Mouse (Mus musculus) heart, adult 11 months (tissue): Measurements from ENCODE around the gene Angptl8.

Experiments
- DNase-seq: peaks from one replicate; pipeline ENCODE4 v3.0.0; 2022

Angptl8 gene

GRCm38 (mm10) chr9:21818125-21818524, 17.2 kb upstream of the Angptl8 start:
- no peak for DNase-seq

GRCm38 (mm10) chr9:21818561-21818960, 16.7 kb upstream of the Angptl8 start:
- no peak for DNase-seq

- no peak for DNase-seq
Measured at GRCm38 (mm10) chr9:21819181-21819729, 16.1 kb upstream of the Angptl8 start.

- DNase-seq = no peak
Measured at GRCm38 (mm10) chr9:21820183-21820582, 15.1 kb upstream of the Angptl8 start.

GRCm38 (mm10) chr9:21822686-21823085, 12.6 kb upstream of the Angptl8 start:
- DNase-seq = no peak

- DNase-seq = no peak
Measured at GRCm38 (mm10) chr9:21823957-21824356, 11.4 kb upstream of the Angptl8 start.

- DNase-seq = no peak
Measured at GRCm38 (mm10) chr9:21824366-21824765, 10.9 kb upstream of the Angptl8 start.

- DNase-seq = no peak
Measured at GRCm38 (mm10) chr9:21829834-21830460, 5.4 kb upstream of the Angptl8 start.

- DNase-seq = no peak
Measured at GRCm38 (mm10) chr9:21830461-21830850, 4.9 kb upstream of the Angptl8 start.

- no peak for DNase-seq
Measured at GRCm38 (mm10) chr9:21830936-21831335, 4.4 kb upstream of the Angptl8 start.

- peak; percentile 95 for DNase-seq
Measured at GRCm38 (mm10) chr9:21831558-21832240, 3.6 kb upstream of the Angptl8 start.

- no peak for DNase-seq
Measured at GRCm38 (mm10) chr9:21837690-21838089, 2.4 kb downstream of the Angptl8 start.

- DNase-seq = peak; percentile 95
Measured at GRCm38 (mm10) chr9:21840115-21840787, 4.9 kb downstream of the Angptl8 start.

- peak; percentile 94 for DNase-seq
Measured at GRCm38 (mm10) chr9:21841340-21841739, 6.0 kb downstream of the Angptl8 start.

GRCm38 (mm10) chr9:21842391-21842790, 7.1 kb downstream of the Angptl8 start:
- peak; percentile 99 for DNase-seq

GRCm38 (mm10) chr9:21843086-21843485, 7.8 kb downstream of the Angptl8 start:
- DNase-seq = no peak

- peak; percentile 96 for DNase-seq
Measured at GRCm38 (mm10) chr9:21845381-21846080, 10.2 kb downstream of the Angptl8 start.

GRCm38 (mm10) chr9:21846755-21847341, 11.5 kb downstream of the Angptl8 start:
- DNase-seq = peak; percentile 100

- peak; percentile 95 for DNase-seq
Measured at GRCm38 (mm10) chr9:21847425-21847824, 12.1 kb downstream of the Angptl8 start.

GRCm38 (mm10) chr9:21847926-21848325, 12.6 kb downstream of the Angptl8 start:
- no peak for DNase-seq

- DNase-seq = peak; percentile 92
Measured at GRCm38 (mm10) chr9:21849691-21850677, 14.7 kb downstream of the Angptl8 start.
